Mouse (Mus musculus) liver, postnatal 0 days (tissue): ENCODE data around the gene Nrgn. TPM values are rescaled to one million over a fixed set of nuclear protein-coding genes. Genes with fewer than 3 reads are reported as not detected.

Experiments used
- ATAC-seq: fragments of 200-750 bp; cut with Nextera tagmentation; 2 replicates; pipeline ENCODE4 v1.8.0; 2017; ENCODE audit warnings: mild to moderate bottlenecking, moderate library complexity
- DNase-seq: peaks from one replicate; pipeline ENCODE4 v3.0.0-alpha.2; 2016
- H3K27ac ChIP-seq: fragments of 300-500 bp; sonication (generic); 2 replicates; pipeline ENCODE4 v1.5.1; 2014; ENCODE audit warnings: antibody characterized with exemption, moderate library complexity, mild to moderate bottlenecking, low read depth
- H3K27me3 ChIP-seq: fragments of 300-500 bp; sonication (generic); 2 replicates; pipeline ENCODE4 v1.6.1; 2014; ENCODE audit warnings: low read length, control low read depth, mixed read lengths; ENCODE audit not compliant: insufficient read depth
- H3K36me3 ChIP-seq: fragments of 300-500 bp; sonication (generic); replicated peaks from 2 replicates; pipeline ENCODE4 v1.6.1; 2014; ENCODE audit warnings: mild to moderate bottlenecking, control low read depth, low read length, moderate library complexity, mixed read lengths; ENCODE audit not compliant: insufficient read depth
- H3K4me1 ChIP-seq: fragments of 300-500 bp; sonication (generic); 2 replicates; pipeline ENCODE4 v1.6.1; 2014; ENCODE audit warnings: antibody characterized with exemption, mild to moderate bottlenecking, control low read depth; ENCODE audit not compliant: insufficient read depth
- H3K4me2 ChIP-seq: fragments of 300-500 bp; sonication (generic); 2 replicates; pipeline ENCODE4 v1.6.1; 2014; ENCODE audit warnings: low read depth, mild to moderate bottlenecking, low read length, moderate library complexity, mixed read lengths
- H3K4me3 ChIP-seq: fragments of 300-500 bp; sonication (generic); 2 replicates; pipeline ENCODE4 v1.5.1; 2014; ENCODE audit warnings: low read depth, low read length
- H3K9ac ChIP-seq: fragments of 300-500 bp; sonication (generic); replicated peaks from 2 replicates; pipeline ENCODE4 v1.6.1; 2014; ENCODE audit warnings: mild to moderate bottlenecking, moderate library complexity
- H3K9me3 ChIP-seq: fragments of 300-500 bp; sonication (generic); 2 replicates; pipeline ENCODE4 v1.6.1; 2016; ENCODE audit warnings: mild to moderate bottlenecking, control low read depth, low read length, mixed read lengths
- CTCF ChIP-seq: sonication (generic); IDR thresholded peaks from 2 replicates; pipeline ENCODE4 v1.5.1; 2016; ENCODE audit warnings: antibody characterized with exemption, low read depth
- EP300 ChIP-seq: IDR thresholded peaks from 2 replicates; pipeline ENCODE4 v1.6.1; 2016; ENCODE audit warnings: antibody characterized with exemption, low read depth, mild to moderate bottlenecking
- WGBS: fragments of 180-500 bp; shearing (Covaris S2); extraction: QIAGEN DNeasy Blood & Tissue Kit; methylation state at CpG from one replicate; pipeline ENCODE4 v1.1.7; 2014; ENCODE audit not compliant: insufficient replicate concordance; 5-methylcytosine and 5-hydroxymethylcytosine counted together
- polyA plus RNA-seq: library from polyadenylated mRNA; unstranded; fragments of >200 nt; fragmentation: Nextera tagmentation; extraction: Ambion mirVana; gene quantifications from 2 replicates; pipeline ENCODE4 v1.2.1, GENCODE M21; 2015

Nrgn gene
- polyA plus RNA-seq, result 7.4 and 9.3 TPM in 2 replicates

DNA sequence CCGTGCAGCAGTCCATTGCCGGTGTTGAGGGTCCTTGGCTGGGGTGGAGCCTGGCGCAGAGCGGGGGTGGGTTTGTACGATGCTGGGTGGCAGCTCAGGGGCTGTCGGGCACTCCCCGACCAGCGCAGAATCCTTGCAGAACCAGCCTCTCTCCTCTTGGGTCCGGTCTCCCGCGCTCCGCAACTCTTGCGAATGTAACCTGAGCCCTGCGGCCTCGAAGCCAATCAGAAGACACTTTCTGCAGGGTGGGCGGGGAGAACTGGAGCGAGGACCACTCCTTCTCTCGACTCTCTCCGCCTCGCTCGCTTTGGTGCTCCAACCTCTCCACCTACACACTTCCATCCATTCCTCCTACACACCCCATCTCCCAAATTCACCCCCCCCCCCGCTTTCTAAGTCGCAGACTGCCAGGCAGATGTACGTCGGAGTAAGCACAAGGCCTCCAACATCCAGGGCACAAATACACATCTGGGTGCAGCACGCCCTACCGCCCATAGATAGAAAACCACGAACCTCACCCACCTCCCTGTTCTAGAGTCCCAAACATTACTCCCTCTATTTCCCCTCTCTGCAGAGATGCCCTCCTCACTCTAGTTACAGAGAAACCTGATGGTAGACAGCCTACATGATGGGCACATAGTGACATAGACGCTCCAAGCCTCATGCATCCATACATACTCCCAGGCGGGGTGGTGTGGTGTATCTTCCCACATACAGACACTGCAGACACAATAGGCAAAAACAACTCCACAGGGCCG, at the start of gene Nrgn:
Gene Nrgn (minus strand): TSS at position 369 of the 758 bp plus-strand sequence.
- peak; percentile 81 for ATAC-seq
- no peaks in the 10 kb centered on the region for H3K9me3 ChIP-seq
- peaks cover 26% of the 10 kb centered on the region for H3K4me1 ChIP-seq
- peaks cover 18% of the 10 kb centered on the region for H3K27me3 ChIP-seq
- no peak within 1 kb of the TSS for H3K27ac ChIP-seq
- H3K9ac ChIP-seq, result no peak within 1 kb of the TSS; the same call in 1 of the 2 replicates
- 3% methylated on average over 31 of the region's 31 CpGs for WGBS
- DNase-seq, result peak; percentile 74
- no peaks in the 10 kb centered on the region for H3K36me3 ChIP-seq
- TF ChIP-seq EP300, result no peak
- no peak for TF ChIP-seq CTCF
- H3K4me2 ChIP-seq, result peak within 1 kb of the TSS; percentile 83
- peak within 1 kb of the TSS; percentile 43 for H3K4me3 ChIP-seq

DNA sequence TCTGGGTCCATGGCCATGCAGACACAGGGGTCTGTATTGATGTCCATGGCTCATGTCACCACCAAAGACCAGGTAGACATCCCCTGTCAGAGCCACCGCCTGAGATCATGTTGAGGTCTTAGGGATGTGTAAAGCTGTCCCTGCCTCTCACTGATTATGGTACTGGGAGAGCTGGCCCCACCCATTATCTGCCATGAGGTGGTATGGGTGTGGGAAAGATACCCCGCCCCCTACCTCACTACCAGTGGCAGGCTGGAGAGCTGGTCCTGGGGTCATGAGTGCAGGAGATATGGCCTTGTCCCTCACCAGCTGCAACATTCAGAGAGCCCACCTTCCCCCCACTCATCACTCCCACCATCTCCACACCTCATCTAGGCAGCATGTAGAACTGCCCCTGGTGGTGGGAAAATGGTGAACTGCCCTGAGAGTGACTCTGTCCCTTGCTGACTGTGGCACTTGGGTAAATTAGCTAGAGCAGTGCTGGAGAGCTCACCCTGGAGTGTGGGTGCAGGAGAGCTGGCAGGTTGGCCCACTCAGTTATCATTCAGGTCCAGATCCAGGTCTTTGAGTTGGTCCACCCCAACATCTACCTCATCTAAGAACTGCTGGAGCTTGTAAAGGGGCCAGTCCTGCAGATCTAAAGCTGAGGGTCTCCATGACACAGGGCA, 48.0 kb upstream of the Nrgn start:
- Histone ChIP-seq H3K9ac (no peak overlapping the region), H3K9me3 (no peaks in the 10 kb centered on the region), H3K4me1 (peaks cover 5% of the 10 kb centered on the region; the same call in 1 of the 2 replicates), H3K27ac (no peak overlapping the region), H3K36me3 (no peaks in the 10 kb centered on the region), H3K4me3 (no peak overlapping the region), H3K4me2 (no peak overlapping the region), H3K27me3 (no peaks in the 10 kb centered on the region)
- ATAC-seq (peak; percentile 71), DNase-seq (peak; percentile 19)
- TF ChIP-seq CTCF (no peak), EP300 (no peak)
- WGBS, result 71% methylated on average over 2 of the region's 2 CpGs

DNA sequence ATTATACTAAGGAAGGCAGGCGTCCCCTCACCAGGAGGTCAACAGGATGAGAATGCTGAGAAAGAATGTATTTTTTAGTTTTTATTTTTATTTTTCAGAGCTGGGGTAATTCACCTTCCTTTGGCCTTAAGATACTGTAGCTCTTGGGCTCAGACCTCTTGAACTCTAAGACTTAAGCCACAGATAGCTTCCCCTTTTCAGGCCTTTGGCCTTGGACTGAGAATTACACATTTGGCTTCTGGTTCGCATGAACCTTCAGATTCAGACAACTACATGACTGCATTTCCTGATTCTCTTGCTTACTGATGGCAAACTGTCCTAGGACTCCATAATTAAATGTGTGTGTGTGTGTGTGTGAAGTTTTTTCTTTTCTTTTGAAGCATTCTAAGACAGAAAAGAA, 45.9 kb upstream of the Nrgn start:
- Histone ChIP-seq H3K4me1 (peaks cover 5% of the 10 kb centered on the region; the same call in 1 of the 2 replicates), H3K4me3 (no peak overlapping the region), H3K36me3 (no peaks in the 10 kb centered on the region), H3K4me2 (no peak overlapping the region), H3K27me3 (no peaks in the 10 kb centered on the region), H3K9ac (no peak overlapping the region), H3K9me3 (no peaks in the 10 kb centered on the region), H3K27ac (no peak overlapping the region)
- DNase-seq (no peak), ATAC-seq (no peak)
- 73% methylated on average over 2 of the region's 2 CpGs for WGBS
- TF ChIP-seq EP300 (no peak), CTCF (no peak)

DNA sequence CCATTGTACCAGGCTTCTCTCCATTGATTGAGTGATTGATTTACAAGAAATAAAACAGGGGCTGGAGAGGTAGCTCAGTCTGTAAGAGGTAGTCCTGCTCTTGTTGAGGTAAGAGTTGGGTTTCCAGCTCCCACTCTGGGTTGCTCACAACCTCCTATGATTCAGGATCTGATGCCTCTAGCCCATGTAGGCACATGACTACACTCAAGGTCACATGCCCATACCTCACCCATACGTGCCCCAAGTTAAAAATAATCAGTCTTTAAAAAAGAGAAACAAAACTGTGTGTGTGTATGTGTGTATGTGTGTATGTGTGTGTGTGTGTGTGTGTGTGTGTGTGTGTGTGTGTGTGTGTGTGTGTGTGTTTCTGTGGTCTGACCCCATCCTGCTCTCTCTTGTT, 42.9 kb upstream of the Nrgn start:
- 55% methylated on average over 1 of the region's 1 CpGs for WGBS
- ATAC-seq, result no peak

DNA sequence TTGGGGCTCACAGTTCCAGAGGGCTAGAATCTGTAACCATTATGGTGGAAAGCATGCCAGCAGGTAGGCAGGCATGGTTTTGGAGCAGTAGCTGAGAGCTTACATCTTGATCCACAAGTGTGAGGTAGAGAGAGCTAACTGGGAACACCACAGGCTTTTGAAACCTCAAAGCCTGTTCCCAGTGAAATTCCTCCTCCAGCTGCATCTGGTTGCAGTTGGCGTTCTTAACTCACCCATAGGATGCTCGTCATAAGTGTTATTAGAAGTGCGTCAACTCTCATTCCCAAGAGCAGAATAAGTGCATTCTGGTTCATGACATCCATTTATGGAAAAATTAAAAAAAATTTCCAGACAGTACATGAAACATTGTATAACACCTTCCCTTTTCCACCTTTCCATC, 41.0 kb upstream of the Nrgn start:
- DNase-seq, result no peak
- H3K4me3 ChIP-seq, result no peak overlapping the region
- 78% methylated on average over 3 of the region's 3 CpGs for WGBS
- H3K9ac ChIP-seq, result no peak overlapping the region
- H3K9me3 ChIP-seq, result no peaks in the 10 kb centered on the region
- no peaks in the 10 kb centered on the region for H3K36me3 ChIP-seq
- H3K4me1 ChIP-seq, result no peaks in the 10 kb centered on the region
- no peak for ATAC-seq
- TF ChIP-seq EP300, result no peak
- TF ChIP-seq CTCF, result no peak
- H3K4me2 ChIP-seq, result no peak overlapping the region
- no peaks in the 10 kb centered on the region for H3K27me3 ChIP-seq
- no peak overlapping the region for H3K27ac ChIP-seq

More for the DNA sequence above, 42.9 kb upstream of the Nrgn start:
- Histone ChIP-seq H3K4me2 (no peak overlapping the region), H3K27ac (no peak overlapping the region), H3K27me3 (no peaks in the 10 kb centered on the region), H3K36me3 (no peaks in the 10 kb centered on the region), H3K9me3 (no peaks in the 10 kb centered on the region), H3K4me3 (no peak overlapping the region), H3K4me1 (peaks cover 2% of the 10 kb centered on the region; the same call in 1 of the 2 replicates), H3K9ac (no peak overlapping the region)
- TF ChIP-seq EP300 (no peak), CTCF (no peak)
- DNase-seq, result no peak

DNA sequence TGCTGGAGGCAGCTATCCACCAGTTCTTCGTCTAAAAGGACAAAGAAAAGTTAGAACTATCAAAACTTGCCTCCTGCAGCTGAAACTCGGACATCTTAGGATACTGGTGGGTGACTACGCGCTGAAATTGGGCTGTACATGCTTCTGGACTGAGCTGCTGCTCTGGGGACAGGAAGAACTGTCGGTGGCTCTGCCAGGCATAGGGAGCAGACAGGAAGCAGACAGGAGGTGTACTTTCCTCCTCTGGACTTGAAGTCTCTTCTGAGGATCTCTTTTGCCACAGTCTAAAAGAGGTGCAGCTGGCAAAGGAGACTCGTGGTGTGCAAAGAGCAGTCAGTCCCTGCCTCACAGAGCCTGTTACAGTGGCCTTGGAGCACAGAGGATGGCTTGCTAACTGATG, 39.9 kb upstream of the Nrgn start:
- Histone ChIP-seq H3K4me3 (no peak overlapping the region), H3K4me2 (no peak overlapping the region), H3K27ac (no peak overlapping the region), H3K27me3 (no peaks in the 10 kb centered on the region), H3K36me3 (no peaks in the 10 kb centered on the region), H3K9me3 (no peaks in the 10 kb centered on the region), H3K9ac (no peak overlapping the region), H3K4me1 (no peaks in the 10 kb centered on the region)
- no peak for TF ChIP-seq EP300
- no peak for TF ChIP-seq CTCF
- WGBS, result 29% methylated on average over 6 of the region's 6 CpGs
- ATAC-seq, result no peak
- no peak for DNase-seq
